Mouse (Mus musculus): ENCODE data around the gene Gm48551. TPM values are rescaled to one million over a fixed set of nuclear protein-coding genes. Genes with fewer than 3 reads are reported as not detected.

The Gm48551 gene
- polyA plus RNA-seq, 1 experiment = 2.2 TPM

GRCm38 (mm10) chr10:81356991-81357844 is 27.0 kb upstream of the Gm48551 start, which contains the start of gene Mfsd12:
Gene Mfsd12, plus strand, starts transcription at chr10:81357491.
- TF ChIP-seq CTCF (IDR thresholded peaks at IDR 0.05; ENCODE audit: low read depth, low read length) (no peak), POLR2A (IDR thresholded peaks at IDR 0.05; ENCODE audit: borderline replicate concordance, low read depth, low read length) (no peak)
- H3K4me3 ChIP-seq (ENCODE audit: insufficient read depth, low read length) = peak within 1 kb of the TSS; percentile 76
- H3K27ac ChIP-seq (ENCODE audit: insufficient read depth, low read depth, low read length) = peak within 1 kb of the TSS; percentile 99
- H3K4me1 ChIP-seq (ENCODE audit: control insufficient read depth, insufficient read depth, low read length) = peaks cover 39% of the 10 kb centered on the region

GRCm38 (mm10) chr10:81358209-81358608 is 26.1 kb upstream of the Gm48551 start:
- H3K27ac ChIP-seq (ENCODE audit: insufficient read depth, low read depth, low read length) = peak overlapping the region; percentile 99
- TF ChIP-seq POLR2A (IDR thresholded peaks at IDR 0.05; ENCODE audit: borderline replicate concordance, low read depth, low read length) = no peak
- TF ChIP-seq CTCF (IDR thresholded peaks at IDR 0.05; ENCODE audit: low read depth, low read length) = no peak
- H3K4me3 ChIP-seq (ENCODE audit: insufficient read depth, low read length) = peak overlapping the region; percentile 76
- H3K4me1 ChIP-seq (ENCODE audit: control insufficient read depth, insufficient read depth, low read length) = peaks cover 40% of the 10 kb centered on the region

GRCm38 (mm10) chr10:81358841-81359240 is 25.4 kb upstream of the Gm48551 start:
- Histone ChIP-seq H3K27ac (ENCODE audit: insufficient read depth, low read depth, low read length) (peak overlapping the region; percentile 99), H3K4me3 (ENCODE audit: insufficient read depth, low read length) (peak overlapping the region; percentile 76), H3K4me1 (ENCODE audit: control insufficient read depth, insufficient read depth, low read length) (peaks cover 37% of the 10 kb centered on the region)
- no peak for TF ChIP-seq POLR2A (IDR thresholded peaks at IDR 0.05; ENCODE audit: borderline replicate concordance, low read depth, low read length)

- H3K4me3 ChIP-seq (ENCODE audit: insufficient read depth, low read length) = peak overlapping the region; percentile 76
- H3K4me1 ChIP-seq (ENCODE audit: control insufficient read depth, insufficient read depth, low read length) = peaks cover 35% of the 10 kb centered on the region
- H3K27ac ChIP-seq (ENCODE audit: insufficient read depth, low read depth, low read length) = peak overlapping the region; percentile 99
- no peak for TF ChIP-seq CTCF (IDR thresholded peaks at IDR 0.05; ENCODE audit: low read depth, low read length)
- TF ChIP-seq POLR2A (IDR thresholded peaks at IDR 0.05; ENCODE audit: borderline replicate concordance, low read depth, low read length) = no peak
Observed at GRCm38 (mm10) chr10:81360721-81361120, 23.5 kb upstream of the Gm48551 start.

GRCm38 (mm10) chr10:81362336-81362949 is 21.8 kb upstream of the Gm48551 start:
- Histone ChIP-seq H3K27ac (ENCODE audit: insufficient read depth, low read depth, low read length) (peak overlapping the region; percentile 5; the same call in 1 of the 2 replicates), H3K4me3 (ENCODE audit: insufficient read depth, low read length) (no peak overlapping the region), H3K4me1 (ENCODE audit: control insufficient read depth, insufficient read depth, low read length) (peaks cover 30% of the 10 kb centered on the region)
- TF ChIP-seq POLR2A (IDR thresholded peaks at IDR 0.05; ENCODE audit: borderline replicate concordance, low read depth, low read length) = no peak
- no peak for TF ChIP-seq CTCF (IDR thresholded peaks at IDR 0.05; ENCODE audit: low read depth, low read length)

GRCm38 (mm10) chr10:81363436-81364346 is 20.6 kb upstream of the Gm48551 start:
- no peak for TF ChIP-seq POLR2A (IDR thresholded peaks at IDR 0.05; ENCODE audit: borderline replicate concordance, low read depth, low read length)
- TF ChIP-seq CTCF (IDR thresholded peaks at IDR 0.05; ENCODE audit: low read depth, low read length) = no peak
- no peak overlapping the region for H3K27ac ChIP-seq (ENCODE audit: insufficient read depth, low read depth, low read length)
- peaks cover 30% of the 10 kb centered on the region for H3K4me1 ChIP-seq (ENCODE audit: control insufficient read depth, insufficient read depth, low read length)
- H3K4me3 ChIP-seq (ENCODE audit: insufficient read depth, low read length) = no peak overlapping the region

GRCm38 (mm10) chr10:81364666-81365065 is 19.6 kb upstream of the Gm48551 start:
- TF ChIP-seq CTCF (IDR thresholded peaks at IDR 0.05; ENCODE audit: low read depth, low read length) (no peak), POLR2A (IDR thresholded peaks at IDR 0.05; ENCODE audit: borderline replicate concordance, low read depth, low read length) (no peak)
- Histone ChIP-seq H3K4me3 (ENCODE audit: insufficient read depth, low read length) (no peak overlapping the region), H3K27ac (ENCODE audit: insufficient read depth, low read depth, low read length) (no peak overlapping the region), H3K4me1 (ENCODE audit: control insufficient read depth, insufficient read depth, low read length) (peaks cover 30% of the 10 kb centered on the region)

- TF ChIP-seq CTCF (IDR thresholded peaks at IDR 0.05; ENCODE audit: low read depth, low read length) (no peak), POLR2A (IDR thresholded peaks at IDR 0.05; ENCODE audit: borderline replicate concordance, low read depth, low read length) (no peak)
- peaks cover 30% of the 10 kb centered on the region for H3K4me1 ChIP-seq (ENCODE audit: control insufficient read depth, insufficient read depth, low read length)
- peak overlapping the region; percentile 37 for H3K27ac ChIP-seq (ENCODE audit: insufficient read depth, low read depth, low read length)
- H3K4me3 ChIP-seq (ENCODE audit: insufficient read depth, low read length) = no peak overlapping the region
Observed at GRCm38 (mm10) chr10:81365073-81365472, 19.2 kb upstream of the Gm48551 start.

GRCm38 (mm10) chr10:81365672-81366476 is 18.4 kb upstream of the Gm48551 start, which contains the start of gene 4930404N11Rik:
Gene 4930404N11Rik, minus strand, starts transcription at chr10:81365816.
- TF ChIP-seq POLR2A (IDR thresholded peaks at IDR 0.05; ENCODE audit: borderline replicate concordance, low read depth, low read length) (no peak), CTCF (IDR thresholded peaks at IDR 0.05; ENCODE audit: low read depth, low read length) (no peak)
- H3K4me3 ChIP-seq (ENCODE audit: insufficient read depth, low read length) = no peak within 1 kb of the TSS
- peak within 1 kb of the TSS; percentile 37 for H3K27ac ChIP-seq (ENCODE audit: insufficient read depth, low read depth, low read length)
- H3K4me1 ChIP-seq (ENCODE audit: control insufficient read depth, insufficient read depth, low read length) = peaks cover 28% of the 10 kb centered on the region

All from bone marrow macrophage, adult 2 months (primary cell).